12 mouse cellular contexts compared by ENCODE assay signal in genomic region chr9:63973662-63974190, GRCm38 (mm10). TPM values are rescaled to one million over a fixed set of nuclear protein-coding genes. Genes with fewer than 3 reads are reported as not detected.
DNase-seq lines count a peak whose midpoint lies in the region; ATAC-seq and TF ChIP-seq lines count a peak whose summit lies in the region.
"Had no signal": no experiment of that assay in that cellular context is flagged by ENCODE, and none has a peak within 500 bp of the region (broad histone marks: within the 10 kb centered on the region; RNA-seq: fewer than 3 reads in every experiment).

No protein-coding gene starts in this region.

- peak overlapping the region; percentile 78 for H3K27ac ChIP-seq in heart, embryonic 10.5 days
- H3K27ac ChIP-seq in kidney, postnatal 0 days: peak overlapping the region; percentile 55; the same call in 1 of the 2 replicates
- H3K27ac ChIP-seq in embryonic facial prominence, embryonic 10.5 days (replicated peaks): peak overlapping the region; percentile 61
- H3K27ac ChIP-seq in limb, embryonic 11.5 days (replicated peaks; ENCODE audit: low read depth, low read length): peak overlapping the region; percentile 60; the same call in 1 of the 2 replicates

- DNase-seq in heart, embryonic 10.5 days (ENCODE audit: low spot score): no peak
- DNase-seq in heart, postnatal 36 days: no peak
- DNase-seq in kidney, postnatal 0 days (ENCODE audit: low spot score): no peak
- no peak for DNase-seq in kidney, postnatal 4 days
- no peak for DNase-seq in embryonic facial prominence, embryonic 10.5 days (ENCODE audit: low spot score)
- DNase-seq in limb, embryonic 11.5 days (ENCODE audit: low spot score): no peak
- no peak for DNase-seq in layer of hippocampus, adult 11-12 months (ENCODE audit: low spot score)
- DNase-seq in adrenal gland, postnatal 25 days: no peak
- DNase-seq: cerebellum, postnatal 25 days; kidney, adult 11 months; lung, postnatal 4 days had no signal

- 60% methylated on average over 14 of the region's 14 CpGs for WGBS in heart, embryonic 10.5 days
- 28% methylated on average over 14 of the region's 14 CpGs for WGBS in kidney, postnatal 0 days
- WGBS in embryonic facial prominence, embryonic 10.5 days: 41% methylated on average over 14 of the region's 14 CpGs
- WGBS in limb, embryonic 11.5 days: 33% methylated on average over 14 of the region's 14 CpGs

- no peaks in the 10 kb centered on the region for H3K9me3 ChIP-seq in heart, embryonic 10.5 days
- no peaks in the 10 kb centered on the region for H3K9me3 ChIP-seq in kidney, postnatal 0 days (replicated peaks; ENCODE audit: low read length)
- H3K9me3 ChIP-seq in embryonic facial prominence, embryonic 10.5 days: no peaks in the 10 kb centered on the region
- H3K9me3 ChIP-seq in limb, embryonic 11.5 days (ENCODE audit: control insufficient read depth, low read length): no peaks in the 10 kb centered on the region

- no peaks in the 10 kb centered on the region for H3K27me3 ChIP-seq in heart, embryonic 10.5 days (ENCODE audit: insufficient read depth, poor library complexity, severe bottlenecking)
- no peaks in the 10 kb centered on the region for H3K27me3 ChIP-seq in kidney, postnatal 0 days (ENCODE audit: insufficient read depth, low read length)
- no peaks in the 10 kb centered on the region for H3K27me3 ChIP-seq in embryonic facial prominence, embryonic 10.5 days (replicated peaks; ENCODE audit: low read depth, poor library complexity, severe bottlenecking)
- H3K27me3 ChIP-seq in limb, embryonic 11.5 days (ENCODE audit: control insufficient read depth, insufficient read depth, low read length): no peaks in the 10 kb centered on the region
- H3K27me3 ChIP-seq: Patski had no signal

- intact Hi-C loops in heart, postnatal 36 days (cut with DNase I): no loop called here

- no peak for ATAC-seq in kidney, postnatal 0 days (replicated peaks; ENCODE audit: low FRiP score, low read depth)
- no peak for ATAC-seq in limb, embryonic 11.5 days (ENCODE audit: insufficient number of reproducible peaks, low FRiP score, low TSS enrichment, low read depth)
- ATAC-seq: Patski had no signal

- H3K4me1 ChIP-seq in heart, embryonic 10.5 days: peaks cover 96% of the 10 kb centered on the region
- peaks cover 82% of the 10 kb centered on the region for H3K4me1 ChIP-seq in kidney, postnatal 0 days (replicated peaks; ENCODE audit: insufficient read depth, low read length)
- H3K4me1 ChIP-seq in embryonic facial prominence, embryonic 10.5 days: peaks cover 91% of the 10 kb centered on the region
- peaks cover 70% of the 10 kb centered on the region for H3K4me1 ChIP-seq in limb, embryonic 11.5 days (ENCODE audit: control insufficient read depth, insufficient read depth, low read length)

- H3K4me3 ChIP-seq in heart, embryonic 10.5 days: no peak overlapping the region
- H3K4me3 ChIP-seq in kidney, postnatal 0 days (replicated peaks; ENCODE audit: low read depth, low read length): no peak overlapping the region
- H3K4me3 ChIP-seq in embryonic facial prominence, embryonic 10.5 days: 0 out of 2 replicates have a peak overlapping the region, but pooled peaks have one; percentile 11
- H3K4me3 ChIP-seq in limb, embryonic 11.5 days (ENCODE audit: low read depth, low read length): no peak overlapping the region

- H3K9ac ChIP-seq in kidney, postnatal 0 days (ENCODE audit: low read depth, low read length): no peak overlapping the region; the same call in 1 of the 2 replicates
- H3K9ac ChIP-seq in limb, embryonic 11.5 days (ENCODE audit: low read length): no peak overlapping the region

- peaks cover 48% of the 10 kb centered on the region for H3K36me3 ChIP-seq in heart, embryonic 10.5 days
- H3K36me3 ChIP-seq in kidney, postnatal 0 days (ENCODE audit: insufficient read depth, low read length): no peaks in the 10 kb centered on the region
- H3K36me3 ChIP-seq in embryonic facial prominence, embryonic 10.5 days (replicated peaks): peaks cover 51% of the 10 kb centered on the region
- H3K36me3 ChIP-seq in limb, embryonic 11.5 days (ENCODE audit: control insufficient read depth, insufficient read depth, low read length): no peaks in the 10 kb centered on the region

- TF ChIP-seq CTCF in kidney, postnatal 0 days (IDR thresholded peaks at IDR 0.05; ENCODE audit: low read depth): no peak

- H3K4me2 ChIP-seq in kidney, postnatal 0 days (ENCODE audit: low read length): no peak overlapping the region
- H3K4me2 ChIP-seq in limb, embryonic 11.5 days (ENCODE audit: low read depth, severe bottlenecking): peak overlapping the region; percentile 10

RNA-seq across cellular contexts. Expression of gene Smad6, which starts 48.1 kb away (rescaled TPM):
- polyA plus RNA-seq in heart, embryonic 10.5 days (2016; fragmentation: Nextera tagmentation; extraction: Ambion mirVana): 29.4 and 47.2 TPM in 2 replicates
- total RNA-seq in heart, postnatal 36 days (2021): 10 to 100 TPM; 11.4 to 16.3 TPM
- 7.2 and 10.6 TPM in 2 replicates for polyA plus RNA-seq in kidney, postnatal 0 days (2015; fragmentation: Nextera tagmentation; extraction: Ambion mirVana)
- polyA plus RNA-seq in embryonic facial prominence, embryonic 10.5 days (2016; fragmentation: Nextera tagmentation; extraction: Ambion mirVana): 7.2 and 7.3 TPM in 2 replicates
- 10.1 and 12.3 TPM in 2 replicates for polyA plus RNA-seq in limb, embryonic 11.5 days (2014; fragmentation: Nextera tagmentation; extraction: Ambion mirVana)
- 12.9 and 13.6 TPM in 2 replicates for total RNA-seq in adrenal gland, postnatal 25 days (2021)
